Mouse (Mus musculus) layer of hippocampus, adult 9-10 months (tissue): ENCODE data around the gene Ybey.

ENCODE experiments used
- DNase-seq: peaks from one replicate; pipeline ENCODE4 v3.0.0; 2022; ENCODE audit warnings: low spot score

The Ybey gene

DNA sequence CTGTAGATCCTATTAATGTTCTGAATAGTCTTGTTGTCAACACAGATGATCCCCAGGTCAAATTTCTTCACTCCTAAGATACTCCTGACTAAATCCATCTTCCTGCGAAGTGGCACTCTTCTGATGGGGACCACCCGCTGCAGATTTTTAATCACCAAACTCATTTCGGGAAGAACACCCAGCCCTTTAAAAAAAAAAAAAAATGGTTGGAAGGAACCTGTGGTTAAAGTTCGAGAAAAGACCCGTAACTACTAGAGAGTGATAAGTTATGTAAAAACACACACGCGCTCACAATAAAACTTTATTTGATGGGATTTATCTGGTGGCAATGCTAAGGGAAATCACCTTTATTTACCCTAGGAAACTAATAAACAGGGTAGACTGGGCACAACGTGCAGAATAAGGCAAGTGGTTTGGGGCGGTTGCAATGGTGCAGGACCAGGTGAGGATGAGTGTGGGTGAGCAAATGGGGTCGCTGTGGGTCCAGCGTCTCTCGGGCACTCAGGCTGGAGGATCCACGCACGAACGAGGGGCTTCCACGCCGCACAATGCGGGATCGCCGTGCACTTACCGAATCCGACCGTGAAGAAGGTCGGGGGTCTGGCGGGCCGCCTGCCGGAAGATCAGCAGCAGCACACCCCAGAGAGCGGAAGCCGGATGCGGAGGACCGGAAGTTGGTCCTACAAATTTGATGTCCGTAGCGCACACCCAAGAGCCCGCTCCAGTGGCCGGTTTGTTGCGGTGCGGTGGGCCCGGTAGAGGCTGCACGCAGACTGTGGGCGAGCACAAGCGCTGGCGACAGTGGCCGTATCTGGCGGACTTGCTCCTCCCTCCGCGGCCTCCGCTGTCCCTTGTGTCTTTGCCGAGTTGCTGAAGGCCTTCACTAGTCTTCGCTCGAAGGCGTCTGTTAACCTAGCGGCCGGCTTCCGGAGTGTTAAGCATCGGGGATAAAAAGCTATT, at the start of gene Ybey, which contains the start of gene Mcm3ap:
Ybey (minus strand) TSS at position 912 of the 960 bp plus-strand sequence.
Mcm3ap (plus strand) TSS at position 725 of the 960 bp plus-strand sequence.
- DNase-seq: peak; percentile 75

DNA sequence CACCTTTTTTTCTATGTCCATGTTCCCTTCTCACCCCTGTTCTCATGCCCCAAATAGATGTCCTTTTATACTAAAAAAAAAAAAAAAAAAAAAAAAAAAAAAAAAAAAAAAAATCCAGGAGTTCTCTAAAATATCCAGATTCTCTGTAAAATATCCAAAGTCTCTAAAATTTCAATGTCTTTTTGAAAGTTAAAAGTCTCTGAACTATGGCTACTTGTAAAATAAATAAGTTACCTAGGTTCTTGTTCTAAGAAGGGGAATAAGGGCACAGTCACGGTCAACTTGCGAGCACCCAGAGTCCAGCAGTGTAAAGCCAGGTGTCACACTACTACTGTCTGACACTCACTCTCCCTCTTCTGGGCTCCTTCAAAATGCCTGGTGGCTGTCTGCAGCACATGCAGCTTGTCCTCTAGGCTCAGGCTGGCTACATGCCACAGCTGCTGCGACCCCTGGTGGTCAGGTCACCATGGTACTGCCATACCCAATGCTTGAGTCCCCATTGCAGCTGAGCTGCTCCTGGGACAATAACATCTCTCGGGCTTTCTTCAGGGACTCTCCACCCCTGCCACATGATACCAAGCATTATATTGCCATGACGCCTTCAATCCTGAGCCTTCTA, 44.2 kb upstream of the Ybey start:
- no peak for DNase-seq

DNA sequence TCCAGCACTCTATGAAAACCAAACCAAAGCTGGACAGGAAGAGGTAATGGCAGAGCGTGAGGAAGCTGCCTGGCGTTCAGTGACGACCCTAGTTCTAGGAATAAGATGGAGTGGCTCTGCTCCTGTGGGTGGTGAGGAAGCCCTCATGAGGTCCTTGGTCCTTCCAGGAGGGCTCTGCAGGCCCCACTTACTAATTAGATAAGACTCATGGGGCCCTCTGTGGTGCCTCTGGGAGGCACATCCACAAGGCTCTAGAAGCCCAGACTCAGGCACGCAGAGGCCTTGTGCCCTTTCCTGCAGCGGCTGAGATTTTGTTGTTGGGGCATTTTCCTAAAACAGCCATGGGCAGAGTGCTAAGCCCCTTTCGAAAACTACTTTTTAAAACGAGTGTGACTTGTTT, 37.0 kb upstream of the Ybey start:
- no peak for DNase-seq

DNA sequence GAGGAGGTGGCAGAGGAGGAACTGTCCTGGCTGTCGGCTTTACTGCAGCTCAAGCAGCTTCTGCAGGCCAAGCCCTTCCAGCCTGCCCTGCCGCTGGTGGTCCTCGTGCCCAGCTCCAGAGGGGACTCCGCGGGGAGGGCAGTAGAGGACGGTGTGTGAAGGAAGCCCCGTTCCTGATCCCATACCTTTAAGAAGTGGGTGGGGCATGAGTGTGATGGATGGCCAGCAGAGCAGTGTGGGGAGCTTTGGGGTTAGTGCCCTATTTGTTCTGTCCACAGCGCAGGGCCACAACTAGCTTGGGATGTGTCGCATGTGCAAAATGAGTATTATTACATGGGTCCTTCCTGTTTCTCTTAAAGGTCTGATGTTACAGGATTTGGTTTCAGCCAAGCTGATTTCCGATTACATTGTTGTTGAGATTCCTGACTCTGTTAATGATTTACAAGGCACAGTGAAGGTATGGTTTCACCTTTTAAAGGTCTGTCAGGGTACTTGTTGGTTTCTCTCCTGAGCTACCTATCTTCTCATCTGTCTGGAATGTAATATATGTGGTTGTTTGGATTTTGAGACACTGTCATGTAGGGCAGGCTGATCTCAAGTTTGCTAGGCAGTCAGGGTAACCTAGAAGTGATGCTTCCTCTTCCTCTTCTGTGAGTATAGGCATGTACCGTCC, 35.5 kb upstream of the Ybey start:
- DNase-seq: no peak

DNA sequence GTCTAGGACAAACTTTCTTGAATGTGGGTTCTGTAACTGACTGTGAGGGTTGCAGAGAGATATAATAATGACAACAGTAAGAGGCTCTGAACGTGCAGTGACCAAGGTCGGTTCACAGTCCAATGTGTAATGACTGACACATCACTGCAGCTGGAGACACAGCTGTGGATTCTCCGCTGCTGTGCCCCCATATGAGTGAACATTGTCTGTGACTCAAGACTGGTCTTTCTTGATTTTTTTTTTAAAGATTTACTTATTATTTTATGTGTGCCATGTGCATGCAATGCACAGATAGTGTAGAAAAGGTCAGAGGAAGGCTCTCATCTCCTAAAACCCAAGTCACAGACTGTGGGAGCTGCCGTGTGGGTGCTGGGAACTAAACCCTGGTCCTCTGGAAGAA, 28.6 kb upstream of the Ybey start:
- DNase-seq: no peak

DNA sequence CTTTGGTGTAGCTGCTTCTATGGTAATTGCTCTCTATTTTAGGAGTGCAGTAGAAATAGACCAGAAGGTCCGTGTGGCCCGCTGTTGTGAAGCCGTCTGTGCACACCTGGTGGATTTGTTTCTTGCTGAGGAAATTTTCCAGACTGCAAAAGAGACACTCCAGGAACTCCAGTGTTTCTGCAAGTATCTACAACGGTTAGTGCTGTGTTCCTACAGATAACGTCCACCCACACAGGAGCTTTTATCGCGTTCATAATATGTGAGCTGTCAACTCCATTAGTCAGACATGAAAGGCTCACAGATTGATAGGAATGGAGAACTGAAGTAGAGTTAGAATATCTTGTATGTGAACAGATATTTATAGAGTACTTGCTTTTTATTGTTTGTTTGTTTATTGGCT, 27.5 kb upstream of the Ybey start:
- no peak for DNase-seq

DNA sequence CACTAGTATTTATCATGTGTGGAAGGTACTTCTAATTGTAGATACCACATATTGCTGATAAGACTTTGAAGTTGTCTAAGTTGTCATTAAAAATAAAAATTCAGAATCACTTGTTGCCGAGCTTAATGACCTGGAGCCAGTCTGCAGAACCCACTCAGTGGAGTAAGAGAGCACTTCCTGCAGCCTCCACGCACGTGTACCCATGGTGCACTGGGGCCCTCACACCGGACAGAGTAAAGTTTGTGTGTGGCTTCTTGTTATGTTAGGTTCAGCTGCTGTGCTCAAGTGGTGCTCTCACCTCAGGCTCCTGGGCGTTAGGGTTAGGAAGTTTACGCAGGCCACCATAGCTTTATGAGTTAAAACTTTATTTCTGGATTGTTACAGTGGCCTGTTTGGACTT, 26.6 kb upstream of the Ybey start:
- DNase-seq: no peak

DNA sequence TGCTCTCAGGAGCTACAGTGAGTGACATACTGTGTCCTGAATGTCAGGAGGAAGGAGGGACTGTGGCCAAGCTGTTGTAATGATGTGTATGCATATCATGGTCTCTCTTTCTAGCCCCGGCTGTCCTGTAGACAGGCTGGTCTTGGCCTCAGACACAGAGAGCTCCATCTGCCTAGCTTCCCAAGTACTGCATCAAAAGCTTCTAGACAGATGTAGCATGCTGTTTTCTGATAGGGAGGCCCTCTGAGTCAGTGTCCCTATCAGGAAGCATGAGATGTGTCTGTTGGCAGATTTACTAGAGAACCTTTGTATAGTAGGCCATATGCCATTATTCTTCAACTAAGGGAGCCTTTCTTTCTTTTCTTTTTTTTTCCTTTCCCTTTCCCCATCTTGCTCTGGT, 24.6 kb upstream of the Ybey start:
- DNase-seq: no peak

DNA sequence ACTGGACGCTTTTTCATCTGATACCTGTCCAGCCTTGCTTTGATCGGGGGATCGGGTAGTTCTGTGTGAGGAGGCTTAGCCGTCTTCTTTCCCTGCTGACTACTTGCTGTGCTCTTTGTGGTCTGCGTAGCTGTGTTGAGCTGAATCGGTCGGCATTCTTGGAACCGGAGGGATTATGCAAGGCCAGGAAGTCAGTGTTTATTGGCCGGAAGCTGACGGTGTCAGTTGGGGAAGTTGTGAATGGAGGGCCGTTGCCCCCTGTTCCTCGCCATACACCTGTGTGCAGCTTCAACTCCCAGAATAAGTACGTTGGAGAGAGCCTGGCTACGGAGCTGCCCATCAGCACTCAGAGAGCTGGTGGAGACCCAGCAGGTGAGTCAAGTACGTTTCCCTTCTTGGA, 20.3 kb upstream of the Ybey start:
- DNase-seq: no peak

DNA sequence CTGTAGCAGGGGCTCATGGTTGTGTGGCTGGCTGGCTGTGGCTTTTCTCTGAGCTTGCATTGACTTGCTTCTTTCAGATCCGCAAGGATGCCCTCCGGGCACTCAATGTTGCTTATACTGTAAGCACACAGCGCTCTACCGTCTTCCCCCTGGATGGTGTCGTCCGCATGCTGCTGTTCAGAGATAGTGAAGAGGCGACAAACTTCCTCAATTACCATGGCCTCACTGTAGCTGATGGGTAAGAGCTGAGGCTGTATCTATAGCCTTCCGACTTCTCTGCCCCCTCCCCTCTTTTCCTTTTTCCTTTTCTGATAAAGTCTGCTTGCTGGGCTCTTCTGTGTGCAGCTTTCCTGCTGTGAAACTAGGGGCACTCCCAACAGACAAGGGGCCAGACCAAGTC, 19.4 kb upstream of the Ybey start:
- no peak for DNase-seq

DNA sequence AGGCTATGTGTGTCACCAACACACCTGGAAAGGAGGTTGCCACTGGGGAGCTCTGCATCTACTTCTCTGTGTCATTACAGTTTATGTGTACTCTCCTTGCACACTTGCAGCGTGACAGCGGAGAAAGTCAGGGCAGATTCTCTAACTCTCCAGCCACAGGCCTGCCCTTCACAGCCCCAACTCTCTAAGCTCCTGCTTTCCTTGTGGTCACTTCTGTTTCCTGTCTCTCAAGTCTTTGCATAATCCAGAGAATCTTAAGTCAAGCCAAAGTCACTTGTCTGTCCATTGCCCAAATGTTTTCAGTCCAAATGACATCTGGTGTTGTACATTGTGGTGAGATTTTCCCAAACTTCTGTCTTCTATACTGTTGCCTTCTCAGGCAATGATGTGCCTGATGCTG, 17.4 kb upstream of the Ybey start:
- DNase-seq: no peak

DNA sequence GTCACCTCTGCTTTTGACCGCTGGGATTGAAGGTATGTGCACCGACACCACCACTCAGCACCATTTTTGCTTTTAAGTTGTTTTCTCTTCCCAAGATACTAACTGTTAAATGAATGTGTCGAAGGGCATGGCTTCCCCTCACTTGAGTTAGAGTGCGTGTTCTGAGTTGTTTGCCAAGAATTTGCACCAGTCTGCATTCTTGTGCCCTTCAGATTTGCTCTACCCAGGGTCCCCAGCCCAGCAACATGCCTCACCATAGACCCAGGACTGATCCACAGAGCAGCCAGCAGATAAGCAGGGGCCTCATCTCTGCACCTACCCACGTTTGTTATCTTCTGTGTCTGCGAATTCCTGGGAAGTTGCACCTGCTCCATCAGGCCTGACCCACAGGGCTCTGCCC, 12.6 kb upstream of the Ybey start:
- DNase-seq: no peak

DNA sequence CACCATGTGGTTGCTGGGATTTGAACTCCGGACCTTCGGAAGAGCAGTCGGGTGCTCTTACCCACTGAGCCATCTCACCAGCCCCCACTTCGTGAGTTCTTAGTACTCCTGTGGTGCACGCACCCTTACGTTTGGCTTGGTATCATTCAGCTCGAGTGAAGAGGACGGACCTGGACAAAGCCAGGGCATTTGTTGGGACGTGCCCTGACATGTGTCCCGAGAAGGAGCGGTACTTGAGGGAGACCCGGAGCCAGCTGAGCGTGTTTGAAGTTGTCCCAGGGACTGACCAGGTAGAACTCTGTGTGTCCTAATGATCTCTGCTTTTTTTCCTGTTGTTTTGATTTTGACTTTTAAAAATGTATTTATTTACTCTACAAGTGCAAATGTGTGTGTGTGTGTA, 11.9 kb upstream of the Ybey start:
- DNase-seq: no peak

DNA sequence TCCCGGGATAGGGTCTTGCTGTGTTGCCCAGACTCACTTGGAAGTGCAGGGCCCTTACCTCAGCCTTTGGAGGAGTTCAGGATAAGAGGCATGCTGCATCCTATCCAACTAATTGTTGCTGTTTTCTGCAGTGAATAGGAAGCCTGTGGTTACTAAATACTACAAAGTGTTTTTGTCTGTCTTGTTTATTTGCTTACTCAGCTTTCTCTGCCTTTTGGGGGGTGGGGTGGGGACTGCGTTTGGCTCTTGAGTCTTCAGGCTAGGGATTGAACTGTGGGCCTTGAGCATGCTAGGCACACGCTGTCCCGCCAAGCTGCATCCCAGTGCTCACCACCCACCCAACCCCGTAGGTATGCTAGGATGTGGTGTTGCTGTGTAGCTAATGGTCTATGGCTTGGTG, 4.8 kb upstream of the Ybey start:
- DNase-seq: no peak

DNA sequence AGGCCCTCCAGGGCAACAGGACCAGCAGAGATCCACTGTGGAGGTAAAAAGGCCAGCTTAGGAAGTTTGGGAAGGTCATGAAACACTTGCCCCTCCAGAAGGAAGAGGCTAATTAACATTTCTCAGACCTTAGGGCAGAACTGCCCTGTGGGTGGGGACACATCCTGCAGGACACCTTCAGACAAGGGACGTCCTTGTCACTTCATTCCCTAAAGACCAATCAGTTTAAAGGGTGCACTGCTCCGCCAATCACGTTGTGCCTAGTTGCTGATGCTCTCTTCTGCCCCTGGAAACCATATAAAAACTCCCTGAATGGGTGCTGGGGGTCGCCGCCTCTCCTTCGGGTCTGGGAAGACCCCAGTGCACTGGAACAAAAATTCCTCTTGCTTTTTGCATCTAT, 6.2 kb downstream of the Ybey start:
- DNase-seq: no peak

DNA sequence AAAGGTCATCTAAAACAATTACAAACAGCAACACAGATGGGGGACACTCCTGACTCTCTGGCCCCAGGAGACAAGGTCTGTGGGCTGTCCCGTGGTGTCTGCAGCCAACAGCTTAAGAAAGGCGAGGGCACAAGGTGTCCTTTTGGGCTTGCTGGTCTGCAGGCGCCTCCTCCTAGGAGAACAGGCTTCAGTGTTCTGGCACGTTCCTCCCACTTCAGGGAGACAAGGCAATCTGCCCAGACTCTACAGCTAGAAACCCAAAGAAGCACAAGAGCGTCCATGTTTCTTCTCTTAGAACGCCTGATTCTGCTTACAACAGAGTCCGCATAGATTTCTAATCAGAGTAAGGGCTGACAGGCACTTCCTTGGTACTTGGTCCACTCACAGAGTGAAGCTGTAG, 6.6 kb downstream of the Ybey start:
- DNase-seq: no peak

DNA sequence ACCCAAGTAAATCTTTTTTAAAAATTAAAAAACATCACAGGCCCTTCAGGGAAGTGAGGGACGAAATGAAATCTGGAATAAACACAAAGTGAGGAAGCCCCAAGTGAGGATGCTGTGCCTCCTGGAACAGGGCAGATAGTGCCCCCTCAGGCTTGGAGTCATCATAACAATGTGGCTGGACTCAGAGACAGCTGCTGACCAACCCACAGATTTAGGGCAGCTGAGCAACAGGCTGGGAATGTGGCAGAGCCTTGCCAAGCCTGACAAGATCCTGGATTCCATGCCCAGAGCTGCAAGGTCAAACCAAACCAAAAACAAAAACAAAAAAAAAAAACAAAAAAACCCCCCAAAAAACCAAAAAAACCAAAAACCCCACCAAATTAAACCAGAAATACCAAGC, 7.7 kb downstream of the Ybey start:
- DNase-seq: no peak

DNA sequence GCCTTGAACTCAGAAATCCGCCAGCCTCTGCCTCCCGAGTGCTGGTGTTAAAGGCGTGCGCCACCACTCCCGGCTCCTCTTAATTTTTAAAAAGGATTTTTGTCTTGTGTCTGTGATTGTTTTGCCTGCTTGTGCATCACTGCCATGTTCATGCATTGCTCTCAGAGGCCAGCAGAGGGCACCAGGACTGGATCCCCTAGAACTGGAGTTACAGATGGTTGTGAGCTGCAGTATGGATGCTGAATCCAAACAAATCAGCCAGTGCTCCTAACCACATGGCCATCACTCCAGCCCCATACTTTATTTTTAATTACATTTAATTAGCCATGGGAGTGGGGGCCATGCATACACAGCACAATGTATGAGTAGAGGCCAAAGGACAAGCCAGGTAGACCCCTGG, 13.6 kb downstream of the Ybey start:
- DNase-seq: no peak

DNA sequence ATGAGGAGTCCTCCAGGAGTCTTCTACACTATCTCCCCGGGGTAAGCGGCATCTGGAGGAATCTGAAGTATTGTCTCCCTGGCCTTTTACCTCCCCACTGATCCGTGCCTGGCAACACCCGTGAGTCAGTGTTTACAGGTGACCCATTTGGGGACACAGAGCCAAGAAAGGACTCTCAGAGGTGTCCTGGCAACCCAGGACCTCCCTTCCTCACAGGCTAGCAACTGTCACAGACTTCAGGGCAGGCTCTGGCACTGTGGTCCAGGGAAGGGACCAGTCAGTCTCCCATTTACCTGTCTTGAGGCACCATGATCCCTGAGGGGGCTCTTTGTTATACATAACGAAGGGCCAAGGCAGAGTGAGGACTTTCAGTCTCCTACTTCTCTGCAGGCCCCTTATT, 20.1 kb downstream of the Ybey start, which contains the start of gene 2610028H24Rik:
2610028H24Rik (plus strand) TSS at position 231 of the 400 bp plus-strand sequence.
- no peak for DNase-seq

DNA sequence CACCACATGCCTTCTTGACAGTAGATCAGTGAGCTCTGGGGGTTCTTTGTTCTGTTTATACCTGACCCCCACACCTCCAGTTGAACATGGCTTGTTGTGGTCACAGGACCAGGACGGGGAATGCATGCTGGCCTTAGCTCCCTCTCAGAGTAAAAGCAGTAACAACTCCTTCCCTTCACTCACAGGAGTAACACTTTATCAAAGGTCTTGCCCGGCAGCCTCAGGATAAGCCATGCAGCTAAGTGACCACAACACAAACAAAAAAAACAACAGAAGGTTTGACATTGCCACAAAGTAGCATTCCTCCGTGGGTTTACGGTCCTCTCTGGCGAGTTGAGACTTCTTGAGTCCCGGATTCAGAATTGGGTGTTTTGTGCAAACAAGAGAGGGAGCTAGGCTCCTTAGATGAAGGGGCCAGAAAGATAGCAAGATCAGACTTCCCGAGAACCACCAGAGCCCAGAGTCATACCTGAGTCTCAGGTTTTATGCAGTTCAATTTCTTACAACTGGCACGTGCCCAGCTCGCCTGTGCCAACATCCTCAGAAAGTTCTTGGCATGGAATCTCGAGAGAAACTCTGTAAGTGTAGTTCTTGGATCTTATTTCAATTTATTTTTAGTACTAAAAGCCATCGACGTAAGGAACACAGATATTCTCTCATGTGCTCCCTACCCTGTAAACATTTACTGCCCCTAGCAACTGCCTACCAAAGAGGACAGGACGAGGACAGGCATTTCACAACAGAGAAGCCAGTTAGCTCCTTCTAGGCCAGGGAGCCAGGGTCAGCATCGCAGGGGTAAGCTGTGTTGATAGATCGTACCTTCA, 21.3 kb downstream of the Ybey start:
- no peak for DNase-seq

DNA sequence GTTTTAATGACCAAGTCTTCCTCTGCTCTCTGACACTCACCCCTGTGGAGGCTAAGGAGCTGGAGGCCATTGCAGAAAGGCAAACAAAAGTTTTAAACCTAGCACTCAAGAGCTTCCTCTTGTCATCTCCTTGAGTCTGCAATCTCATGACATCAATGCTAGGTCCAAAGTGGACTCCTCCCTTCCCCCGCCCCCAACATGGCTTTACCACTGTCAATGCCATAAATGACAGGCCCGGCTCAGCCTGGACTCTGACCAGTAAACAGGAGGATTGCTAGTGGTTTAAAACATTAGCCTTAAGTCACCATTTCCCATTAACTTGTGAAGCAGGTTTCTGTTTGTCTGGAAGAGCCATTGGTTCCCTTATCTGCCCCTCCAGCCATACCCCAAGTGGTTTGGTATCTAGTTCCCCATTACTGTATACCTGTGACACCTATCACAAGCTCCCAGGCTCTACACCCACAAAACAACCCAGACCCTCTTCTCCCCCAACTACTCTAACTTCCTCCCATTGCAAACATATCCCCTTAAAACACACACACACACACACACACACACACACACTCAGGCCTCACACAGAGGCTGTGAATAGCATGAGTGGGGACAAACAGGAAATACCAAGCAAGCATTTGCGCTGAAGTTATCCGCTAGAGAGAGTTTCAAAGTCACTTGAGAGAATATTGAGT, 22.8 kb downstream of the Ybey start:
- DNase-seq: no peak
